Mouse (Mus musculus): ENCODE data around the gene Rdh8.
"Not testable (repeated sequence)": the region's sequence is repeated elsewhere in the genome, so short reads cannot be mapped to it uniquely, and the experiment has no call there.

The Rdh8 gene

DNA sequence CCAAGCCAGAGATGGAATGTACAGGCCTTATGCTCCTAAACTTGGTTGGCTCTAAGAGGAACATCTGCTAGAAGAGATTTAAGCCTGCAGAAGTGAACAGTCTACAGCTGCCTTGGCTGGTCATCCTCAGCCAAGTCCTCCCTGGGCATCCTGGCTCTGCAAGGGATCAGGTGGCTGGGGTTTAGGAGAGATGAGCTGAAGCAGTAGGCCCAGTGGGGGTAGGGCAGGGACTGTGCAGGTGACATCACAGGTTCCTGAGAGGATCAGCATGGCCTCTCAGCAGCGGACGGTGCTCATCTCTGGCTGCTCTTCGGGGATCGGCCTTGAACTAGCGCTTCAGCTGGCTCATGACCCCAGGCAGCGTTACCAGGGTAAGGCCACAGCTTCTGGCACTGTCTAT is at the start of gene Rdh8:
Gene Rdh8, plus strand, starts transcription at position 268 of the 400 bp plus-strand sequence.
- DNase-seq (ENCODE audit: low spot score in 2 of 2), result no peak

DNA sequence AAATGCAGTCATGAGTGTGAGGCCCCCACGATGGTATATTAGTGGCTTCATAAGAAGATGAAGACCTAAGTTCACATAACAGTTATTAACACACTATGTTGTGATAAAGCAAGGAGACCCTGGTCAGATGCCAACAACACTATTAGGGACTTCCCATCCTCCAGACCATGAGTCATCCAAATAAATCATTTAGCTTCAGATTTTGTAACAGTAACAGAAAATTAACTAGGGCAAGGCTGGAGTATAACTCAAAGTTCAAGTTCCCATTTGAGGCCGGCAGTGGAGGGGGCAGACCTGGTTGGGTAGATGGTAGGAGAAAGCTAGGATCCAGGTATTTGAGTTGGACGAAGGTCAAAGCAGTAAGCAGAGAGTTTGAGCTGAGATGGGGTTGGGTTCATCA is 37.0 kb upstream of the Rdh8 start:
- no peak for DNase-seq (ENCODE audit: low spot score in 2 of 2)

GRCm38 (mm10) chr9:20785055-20785454 is 33.2 kb upstream of the Rdh8 start:
- DNase-seq (ENCODE audit: low spot score in 2 of 2), result no peak

GRCm38 (mm10) chr9:20787992-20788391 is 30.3 kb upstream of the Rdh8 start:
- no peak for DNase-seq (ENCODE audit: low spot score in 2 of 2)

GRCm38 (mm10) chr9:20789651-20790050 is 28.7 kb upstream of the Rdh8 start:
- no peak for DNase-seq (ENCODE audit: low spot score in 2 of 2)

DNA sequence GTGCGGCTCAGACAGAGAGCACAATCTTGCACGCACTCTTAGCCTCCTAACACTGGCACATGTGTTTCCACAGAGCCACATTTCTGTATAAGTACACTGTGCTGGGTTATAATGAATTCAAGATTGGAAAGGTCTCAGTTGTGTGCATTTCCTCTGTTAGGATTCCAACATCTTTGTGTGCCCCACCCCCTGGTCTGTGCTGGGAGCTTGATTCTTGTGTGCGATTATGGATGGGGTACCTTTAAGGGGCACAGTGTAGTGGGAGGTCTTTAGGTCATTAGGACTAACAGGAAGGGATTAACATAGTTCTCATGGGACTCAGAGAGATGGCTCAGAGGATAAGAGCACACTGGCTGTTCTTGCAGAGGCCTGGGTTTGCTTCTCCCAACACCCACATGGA is 28.0 kb upstream of the Rdh8 start:
- DNase-seq (ENCODE audit: low spot score in 2 of 2), result no peak

GRCm38 (mm10) chr9:20794108-20794806 is 24.0 kb upstream of the Rdh8 start:
- no peak for DNase-seq (ENCODE audit: low spot score in 2 of 2)

DNA sequence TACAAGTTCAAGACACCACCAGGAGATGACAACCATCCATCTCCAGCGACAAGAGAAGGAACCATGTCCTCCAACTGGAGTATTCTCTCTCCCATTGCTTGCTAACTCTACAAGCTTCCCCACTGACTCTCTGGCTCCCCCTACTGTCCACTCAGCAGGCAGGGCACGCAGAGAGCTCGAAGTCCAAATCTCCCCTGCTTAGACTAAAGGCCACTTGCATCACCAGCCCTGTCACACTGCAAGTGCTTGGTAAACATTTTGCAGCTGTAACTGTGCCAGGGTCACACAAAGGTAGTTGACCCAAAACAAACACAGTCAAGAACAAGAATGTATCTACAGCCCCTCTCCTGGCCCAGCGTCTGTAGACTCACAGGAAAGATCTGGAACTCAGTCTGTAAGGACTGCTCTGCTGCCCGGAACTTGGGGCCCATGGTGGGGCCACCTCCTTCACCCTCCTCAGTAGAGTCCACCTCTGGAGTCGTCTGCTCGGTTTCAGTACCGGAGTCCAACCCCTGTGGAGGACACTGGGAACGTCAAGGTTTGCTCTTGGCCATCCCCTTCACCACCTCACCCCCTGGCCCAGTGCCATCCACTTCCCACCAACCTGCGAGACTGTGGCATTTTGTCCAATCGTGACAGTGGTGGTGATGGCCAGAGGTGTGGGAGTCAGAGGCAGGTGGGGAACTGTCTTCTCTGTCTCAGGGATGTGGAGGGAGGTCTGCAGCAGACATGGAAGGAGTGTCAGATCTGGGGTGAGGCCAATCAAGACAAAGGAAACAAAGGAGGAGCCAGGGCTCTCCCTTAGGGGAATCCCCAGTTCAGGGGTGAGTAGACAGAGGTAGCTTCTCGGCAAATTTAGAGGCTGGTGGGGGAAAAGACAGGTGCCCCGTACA is 13.8 kb upstream of the Rdh8 start:
- DNase-seq (ENCODE audit: low spot score in 2 of 2), result peak; percentile 51 to 83

- no peak for DNase-seq (ENCODE audit: low spot score in 2 of 2)
Measured at GRCm38 (mm10) chr9:20805159-20805495, 13.2 kb upstream of the Rdh8 start.

GRCm38 (mm10) chr9:20805706-20806105 is 12.6 kb upstream of the Rdh8 start:
- DNase-seq (ENCODE audit: low spot score in 2 of 2), result no peak

- no peak for DNase-seq (ENCODE audit: low spot score in 2 of 2)
Measured at GRCm38 (mm10) chr9:20810271-20810670, 8.0 kb upstream of the Rdh8 start.

DNA sequence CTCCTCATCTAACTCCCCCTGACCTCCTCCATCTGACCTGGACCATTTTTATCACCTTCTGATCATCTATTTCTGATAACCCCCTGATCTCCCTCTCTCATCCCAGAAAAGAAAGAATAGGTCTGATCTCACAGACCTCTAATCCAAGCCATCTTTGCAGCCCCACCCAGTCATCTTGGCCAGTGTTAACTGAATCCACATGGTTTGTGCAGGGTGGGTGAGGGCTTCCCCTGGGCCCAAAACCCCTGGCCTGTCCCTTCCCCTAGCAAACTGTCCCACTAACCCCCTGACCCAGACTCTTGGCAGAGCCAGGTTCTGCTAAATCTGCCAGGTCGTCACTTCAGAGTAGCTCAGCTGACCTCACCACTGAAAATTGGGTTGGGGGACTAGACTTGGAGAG is 7.5 kb upstream of the Rdh8 start:
- DNase-seq (ENCODE audit: low spot score in 2 of 2), result no peak

DNA sequence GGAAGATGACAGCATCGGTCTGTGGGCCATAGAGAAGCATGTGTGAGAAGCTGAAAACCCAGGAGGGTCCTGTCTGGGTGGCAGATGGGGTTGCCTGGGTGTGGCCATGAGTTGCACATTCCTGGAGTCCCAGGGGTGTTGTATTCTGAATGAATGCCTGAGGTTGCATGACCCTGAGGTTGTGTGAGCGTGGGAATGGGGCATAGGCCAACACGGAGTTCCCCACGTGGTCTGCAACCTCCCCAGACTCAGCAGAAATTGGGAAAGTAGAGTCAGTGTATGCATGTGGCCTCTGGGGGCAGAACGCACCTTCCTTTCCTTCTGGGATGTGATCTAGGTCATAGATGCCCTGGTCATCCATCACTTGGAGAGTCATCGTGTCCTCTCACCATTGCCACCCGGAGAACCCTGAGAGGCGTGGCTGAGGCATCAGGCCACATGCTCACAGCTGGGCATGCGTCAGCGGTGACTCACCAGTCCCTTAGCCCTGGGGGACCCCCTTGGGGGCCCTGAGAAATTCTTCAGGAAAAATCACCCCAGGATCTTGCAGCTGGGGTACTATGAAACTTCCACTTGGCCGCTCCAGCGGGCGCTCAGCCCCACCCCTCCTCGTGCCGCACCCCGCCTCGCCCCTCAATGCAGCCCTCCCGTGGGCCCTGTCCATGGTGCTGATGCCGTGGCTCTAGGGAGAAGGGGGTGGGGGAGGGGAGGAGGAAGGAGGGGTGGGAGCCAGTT is 5.6 kb upstream of the Rdh8 start:
- DNase-seq (ENCODE audit: low spot score in 2 of 2), result peak in 1 of 2 experiments; percentile 72

GRCm38 (mm10) chr9:20814521-20815272 is 3.6 kb upstream of the Rdh8 start, which contains the start of gene Col5a3:
Col5a3 (minus strand) TSS chr9:20815067.
- peak in 1 of 2 experiments; percentile 20 for DNase-seq (ENCODE audit: low spot score in 2 of 2)

DNA sequence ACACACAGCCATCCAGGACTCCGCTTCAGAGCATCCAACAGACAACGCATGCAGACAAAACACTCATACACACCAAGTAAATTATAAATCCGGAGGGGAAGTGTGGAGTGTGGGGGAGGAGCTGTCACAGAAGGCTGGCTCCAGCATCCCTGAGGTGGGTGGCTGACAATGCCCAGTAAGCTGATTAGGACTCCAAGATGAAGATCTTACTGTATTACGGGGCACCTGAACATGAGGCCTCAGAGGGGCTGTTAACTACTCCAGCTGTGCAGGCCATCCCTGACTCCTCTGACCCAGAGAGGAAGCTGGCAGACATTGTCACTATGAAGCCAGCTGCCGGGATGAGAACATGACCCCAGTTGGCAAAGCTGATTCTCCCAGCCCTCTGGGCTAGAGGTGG is 1.7 kb downstream of the Rdh8 start:
- no peak for DNase-seq (ENCODE audit: low spot score in 2 of 2)

- DNase-seq (ENCODE audit: low spot score in 2 of 2), result no peak
Measured at GRCm38 (mm10) chr9:20822821-20823220, 4.5 kb downstream of the Rdh8 start.

DNA sequence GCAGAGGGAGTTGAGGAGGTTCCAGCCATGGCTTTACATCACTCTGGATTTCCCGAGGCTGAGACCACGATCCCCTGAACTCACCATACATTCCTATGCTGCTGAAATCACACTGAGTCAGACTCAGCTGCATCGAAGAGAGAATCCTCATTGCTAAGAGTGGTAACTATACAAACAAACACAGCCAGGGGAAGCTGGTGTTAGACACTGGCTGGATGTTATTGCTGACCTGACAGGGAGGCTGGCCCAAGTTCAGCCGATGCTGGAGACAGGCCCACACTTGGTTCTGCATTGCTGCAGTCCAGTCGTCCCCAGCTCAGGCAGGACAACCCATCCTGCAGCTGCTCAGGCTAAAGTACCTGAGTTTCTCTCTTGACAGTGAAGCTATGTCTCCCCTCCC is 7.5 kb downstream of the Rdh8 start:
- no peak for DNase-seq (ENCODE audit: low spot score in 2 of 2)

DNA sequence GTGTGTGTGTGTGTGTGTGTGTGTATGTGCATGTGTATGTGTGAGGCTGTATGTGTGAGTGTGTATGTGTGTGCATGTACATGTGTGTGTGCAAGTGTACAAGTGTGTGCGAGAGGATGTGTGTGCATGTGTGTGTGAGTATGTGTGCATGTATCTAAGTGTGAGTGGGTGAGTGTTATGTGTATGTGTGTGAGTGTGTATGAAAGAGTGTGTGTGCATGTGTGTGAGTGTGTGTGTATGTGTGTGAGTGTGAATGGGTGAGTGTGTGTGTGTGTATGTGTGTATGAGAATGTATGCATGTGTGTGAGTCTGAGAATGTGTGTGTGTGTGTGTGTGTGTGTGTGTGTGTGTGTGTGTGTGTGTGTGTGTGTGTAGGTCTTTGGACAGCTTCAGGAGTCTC is 9.8 kb downstream of the Rdh8 start:
- no peak for DNase-seq (ENCODE audit: low spot score in 2 of 2)

GRCm38 (mm10) chr9:20830901-20831643 is 12.8 kb downstream of the Rdh8 start:
- DNase-seq (ENCODE audit: low spot score in 2 of 2), result peak; percentile 71 to 92

DNA sequence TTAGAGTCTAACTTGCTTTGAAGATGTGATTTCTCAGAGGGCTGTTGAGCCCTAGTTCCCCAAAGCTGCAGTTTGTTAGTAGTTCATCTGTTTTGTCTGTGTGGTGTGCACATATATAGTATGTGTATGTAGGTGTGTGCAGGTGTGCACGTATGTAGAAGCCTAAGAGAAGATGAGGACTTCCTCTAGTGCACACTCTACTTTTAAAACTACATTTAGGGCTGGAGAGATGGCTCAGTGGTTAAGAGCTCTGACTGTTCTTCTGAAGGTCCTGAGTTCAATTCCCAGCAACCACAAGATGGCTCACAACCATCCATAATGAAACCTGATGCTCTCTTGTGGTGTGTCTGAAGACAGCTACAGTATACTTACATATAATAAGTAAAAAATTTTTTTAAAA is 16.6 kb downstream of the Rdh8 start:
- no peak for DNase-seq (ENCODE audit: low spot score in 2 of 2)

- not testable (repeated sequence) for DNase-seq (ENCODE audit: low spot score in 2 of 2)
Measured at GRCm38 (mm10) chr9:20835431-20835954, 17.2 kb downstream of the Rdh8 start.
